Mouse (Mus musculus) ES-Bruce4 (cell line): ENCODE data around the gene G6pc. TPM values are rescaled to one million over a fixed set of nuclear protein-coding genes. Genes with fewer than 3 reads are reported as not detected.

ENCODE experiments used
- H3K27ac ChIP-seq: 2 replicates; pipeline ENCODE4 v1.5.1; 2012; ENCODE audit warnings: low read length, inconsistent platforms; ENCODE audit not compliant: insufficient read depth
- H3K27me3 ChIP-seq: 2 replicates; pipeline ENCODE4 v1.6.1; 2012; ENCODE audit warnings: mild to moderate bottlenecking, low read length, inconsistent platforms; ENCODE audit not compliant: control insufficient read depth, poor library complexity, insufficient read depth, severe bottlenecking
- H3K36me3 ChIP-seq: 2 replicates; pipeline ENCODE4 v1.6.1; 2012; ENCODE audit warnings: inconsistent platforms, mild to moderate bottlenecking, low read length, moderate library complexity; ENCODE audit not compliant: control insufficient read depth, poor library complexity, insufficient read depth, severe bottlenecking
- H3K4me1 ChIP-seq: one replicate; pipeline ENCODE4 v1.8.1; 2011; ENCODE audit warnings: low read length; ENCODE audit not compliant: control insufficient read depth, insufficient read depth
- H3K4me3 ChIP-seq: 2 replicates; pipeline ENCODE4 v1.5.1; 2011; ENCODE audit warnings: low read depth, mild to moderate bottlenecking, low read length
- H3K9ac ChIP-seq: 2 replicates; pipeline ENCODE4 v1.6.1; 2012; ENCODE audit warnings: low read depth, mild to moderate bottlenecking, inconsistent platforms; ENCODE audit not compliant: poor library complexity, severe bottlenecking
- H3K9me3 ChIP-seq: replicated peaks from 2 replicates; pipeline ENCODE4 v1.6.1; 2012; ENCODE audit warnings: mild to moderate bottlenecking, low read length, inconsistent platforms; ENCODE audit not compliant: control insufficient read depth, poor library complexity, insufficient read depth, severe bottlenecking
- CTCF ChIP-seq: IDR thresholded peaks from one replicate; pipeline ENCODE4 v1.8.1; 2011; ENCODE audit warnings: low read depth, low read length
- EP300 ChIP-seq: IDR thresholded peaks from 2 replicates; pipeline ENCODE4 v1.6.1; 2011; ENCODE audit warnings: low read depth, low read length; ENCODE audit not compliant: insufficient read depth
- POLR2A ChIP-seq: IDR thresholded peaks from one replicate; pipeline ENCODE4 v1.8.1; 2011; ENCODE audit warnings: low read length; ENCODE audit not compliant: insufficient read depth
- polyA plus RNA-seq: library from polyadenylated mRNA; stranded (reverse); fragments of >200 nt; gene quantifications from 2 replicates; pipeline ENCODE4 v1.2.4, GENCODE M21; 2011; ENCODE audit warnings: low read depth; ENCODE audit not compliant: missing spikeins, insufficient read depth, insufficient read length

The G6pc gene
- polyA plus RNA-seq, 1 experiment = not detected

- TF ChIP-seq POLR2A (no peak), CTCF (no peak), EP300 (no peak)
- no peak overlapping the region for H3K27ac ChIP-seq
Observed at GRCm38 (mm10) chr11:101351721-101352111, 15.6 kb upstream of the G6pc start.

GRCm38 (mm10) chr11:101353436-101353835, 13.9 kb upstream of the G6pc start:
- Histone ChIP-seq H3K4me3 (no peak overlapping the region), H3K27me3 (no peaks in the 10 kb centered on the region), H3K9me3 (no peaks in the 10 kb centered on the region), H3K4me1 (peaks cover 2% of the 10 kb centered on the region), H3K36me3 (no peaks in the 10 kb centered on the region), H3K27ac (no peak overlapping the region), H3K9ac (no peak overlapping the region)
- TF ChIP-seq CTCF (no peak), POLR2A (no peak), EP300 (no peak)

More at GRCm38 (mm10) chr11:101351721-101352111, 15.6 kb upstream of the G6pc start:
- Histone ChIP-seq H3K36me3 (no peaks in the 10 kb centered on the region), H3K4me3 (no peak overlapping the region), H3K9ac (no peak overlapping the region), H3K27me3 (no peaks in the 10 kb centered on the region), H3K9me3 (no peaks in the 10 kb centered on the region), H3K4me1 (peaks cover 2% of the 10 kb centered on the region)

- Histone ChIP-seq H3K27me3 (no peaks in the 10 kb centered on the region), H3K36me3 (no peaks in the 10 kb centered on the region), H3K9me3 (no peaks in the 10 kb centered on the region), H3K4me3 (no peak overlapping the region), H3K27ac (no peak overlapping the region), H3K4me1 (peaks cover 2% of the 10 kb centered on the region), H3K9ac (no peak overlapping the region)
- TF ChIP-seq POLR2A (no peak), CTCF (no peak), EP300 (no peak)
Observed at GRCm38 (mm10) chr11:101354438-101355010, 12.8 kb upstream of the G6pc start.

GRCm38 (mm10) chr11:101355916-101356315, 11.4 kb upstream of the G6pc start:
- Histone ChIP-seq H3K9ac (no peak overlapping the region), H3K27me3 (no peaks in the 10 kb centered on the region), H3K27ac (no peak overlapping the region), H3K9me3 (no peaks in the 10 kb centered on the region), H3K4me3 (no peak overlapping the region), H3K4me1 (peaks cover 2% of the 10 kb centered on the region), H3K36me3 (no peaks in the 10 kb centered on the region)
- TF ChIP-seq POLR2A = no peak
- no peak for TF ChIP-seq EP300
- no peak for TF ChIP-seq CTCF

- Histone ChIP-seq H3K27me3 (no peaks in the 10 kb centered on the region), H3K9me3 (no peaks in the 10 kb centered on the region), H3K9ac (no peak overlapping the region), H3K4me1 (peaks cover under 1% of the 10 kb centered on the region), H3K4me3 (no peak overlapping the region), H3K36me3 (no peaks in the 10 kb centered on the region), H3K27ac (no peak overlapping the region)
- no peak for TF ChIP-seq EP300
- TF ChIP-seq POLR2A = no peak
- no peak for TF ChIP-seq CTCF
Observed at GRCm38 (mm10) chr11:101357505-101358182, 9.7 kb upstream of the G6pc start.

GRCm38 (mm10) chr11:101359776-101360175, 7.6 kb upstream of the G6pc start:
- Histone ChIP-seq H3K9ac (no peak overlapping the region), H3K9me3 (no peaks in the 10 kb centered on the region), H3K27ac (no peak overlapping the region), H3K27me3 (no peaks in the 10 kb centered on the region), H3K36me3 (no peaks in the 10 kb centered on the region), H3K4me3 (no peak overlapping the region), H3K4me1 (no peaks in the 10 kb centered on the region)
- no peak for TF ChIP-seq CTCF
- no peak for TF ChIP-seq POLR2A
- no peak for TF ChIP-seq EP300
